Mouse (Mus musculus): ENCODE data around the gene Vmn2r28.
"Not testable (repeated sequence)": the region's sequence is repeated elsewhere in the genome, so short reads cannot be mapped to it uniquely, and the experiment has no call there.

Gene Vmn2r28

DNA sequence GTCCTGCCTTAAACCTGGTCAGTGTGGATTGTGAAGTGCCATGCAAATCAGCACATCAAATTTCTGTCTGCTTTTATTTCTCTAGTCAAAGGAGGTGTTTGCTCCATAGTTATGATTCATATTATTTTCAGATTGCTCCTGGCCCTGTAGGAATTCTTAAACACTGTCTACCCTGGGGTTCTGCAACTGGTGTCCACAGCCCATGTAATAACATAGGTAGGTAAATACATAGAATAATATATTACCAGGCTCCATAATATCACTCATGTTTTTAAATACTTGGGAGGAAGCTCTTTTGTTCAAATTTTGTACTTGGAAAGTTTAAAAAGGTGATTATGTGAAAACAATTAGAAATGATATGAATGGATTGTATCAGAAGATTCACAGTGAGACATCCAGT lies at the start of gene Vmn2r28:
Gene Vmn2r28, minus strand, starts transcription at position 101 of the 400 bp plus-strand sequence.
- not testable (repeated sequence) for DNase-seq (ENCODE audit: low read depth)

GRCm38 (mm10) chr7:5540770-5541436 lies 47.1 kb upstream of the Vmn2r28 start:
- DNase-seq (ENCODE audit: low read depth) = not testable (repeated sequence)

GRCm38 (mm10) chr7:5456674-5457073 lies 37.1 kb downstream of the Vmn2r28 start, which contains the start of gene Vmn1r59:
Gene Vmn1r59 (minus strand): TSS chr7:5456774.
- DNase-seq (ENCODE audit: low read depth) = no peak

DNA sequence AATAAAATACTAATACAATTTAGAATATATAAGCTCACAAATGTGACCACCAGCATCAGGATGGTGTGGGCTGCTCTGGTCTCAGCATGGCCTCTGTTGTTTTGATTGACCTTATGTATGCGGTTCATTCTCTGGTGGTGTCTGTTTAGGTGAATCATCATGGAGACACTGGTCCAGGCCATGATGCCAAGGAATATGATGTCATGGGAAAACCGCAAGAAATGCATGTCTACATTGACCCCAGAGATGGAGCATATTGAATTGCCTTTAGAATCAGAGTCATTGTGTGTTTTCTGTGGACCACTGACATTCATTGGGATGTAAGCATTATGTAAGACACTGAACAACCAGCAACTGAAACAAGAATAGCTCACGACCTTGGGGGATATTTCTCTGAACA lies 39.7 kb downstream of the Vmn2r28 start:
- not testable (repeated sequence) for DNase-seq (ENCODE audit: low read depth)

GRCm38 (mm10) chr7:5448627-5449026 lies 45.1 kb downstream of the Vmn2r28 start:
- DNase-seq (ENCODE audit: low read depth) = no peak
